In genomic region chr3:123159139-123159824, GRCm38 (mm10) we compare ENCODE assay signal across 8 mouse cellular contexts.
DNase-seq lines count a peak whose midpoint lies in the region; ATAC-seq and TF ChIP-seq lines count a peak whose summit lies in the region.

No protein-coding gene starts in this region.

- ATAC-seq in liver, embryonic 14.5 days (ENCODE audit: insufficient read depth): no peak
- peak; percentile 62; the same call in 1 of the 2 replicates for ATAC-seq in neural tube, embryonic 15.5 days (ENCODE audit: low FRiP score)

- DNase-seq in adrenal gland, adult 18-20 months (ENCODE audit: low spot score in 2 of 2): peak; percentile 33 to 48
- DNase-seq in embryonic facial prominence, embryonic 10.5 days (ENCODE audit: low spot score): peak; percentile 44
- peak; percentile 67 to 75 for DNase-seq in heart, adult 9 months (ENCODE audit: low spot score in 2 of 2)
- DNase-seq in kidney, adult 9 months: peak; percentile 71
- no peak for DNase-seq in liver, embryonic 14.5 days (ENCODE audit: low read depth in 3 of 3, low spot score in 3 of 3)
- DNase-seq in urinary bladder, adult 2 months (ENCODE audit: low spot score): no peak

- no peak for TF ChIP-seq EP300 in liver, embryonic 14.5 days (IDR thresholded peaks at IDR 0.05; ENCODE audit: low read depth)

- peaks cover 6% of the 10 kb centered on the region; the same call in 1 of the 2 replicates for H3K27me3 ChIP-seq in E14TG2a.4 (ENCODE audit: insufficient read depth, low read length)
- H3K27me3 ChIP-seq in embryonic facial prominence, embryonic 10.5 days (replicated peaks; ENCODE audit: low read depth, poor library complexity, severe bottlenecking): no peaks in the 10 kb centered on the region
- no peaks in the 10 kb centered on the region for H3K27me3 ChIP-seq in liver, embryonic 14.5 days (ENCODE audit: control insufficient read depth, insufficient read depth, low read length)
- no peaks in the 10 kb centered on the region for H3K27me3 ChIP-seq in neural tube, embryonic 15.5 days (replicated peaks)

- no peak overlapping the region for H3K27ac ChIP-seq in embryonic facial prominence, embryonic 10.5 days (replicated peaks)
- no peak overlapping the region for H3K27ac ChIP-seq in liver, embryonic 14.5 days
- no peak overlapping the region for H3K27ac ChIP-seq in neural tube, embryonic 15.5 days (replicated peaks)

- peaks cover 8% of the 10 kb centered on the region for H3K4me1 ChIP-seq in E14TG2a.4 (replicated peaks; ENCODE audit: low read depth, low read length)
- H3K4me1 ChIP-seq in embryonic facial prominence, embryonic 10.5 days: peaks cover 34% of the 10 kb centered on the region
- peaks cover 0 to 3% of the 10 kb centered on the region in 2 experiments; a peak in 1 of 4 replicates for H3K4me1 ChIP-seq in liver, embryonic 14.5 days (replicated peaks; ENCODE audit: control insufficient read depth in 2 of 2, insufficient read depth in 2 of 2, low read length in 1 of 2)
- H3K4me1 ChIP-seq in neural tube, embryonic 15.5 days: peaks cover 15% of the 10 kb centered on the region

- H3K9ac ChIP-seq in liver, embryonic 14.5 days (replicated peaks): no peak overlapping the region
- no peak overlapping the region for H3K9ac ChIP-seq in neural tube, embryonic 15.5 days (replicated peaks)

- 29% methylated on average over 9 of the region's 9 CpGs for WGBS in embryonic facial prominence, embryonic 10.5 days
- 26% methylated on average over 9 of the region's 9 CpGs for WGBS in liver, embryonic 14.5 days (ENCODE audit: insufficient replicate concordance)
- WGBS in neural tube, embryonic 15.5 days: 31% methylated on average over 9 of the region's 9 CpGs

- H3K4me3 ChIP-seq in E14TG2a.4 (replicated peaks; ENCODE audit: low read length): no peak overlapping the region
- no peak overlapping the region for H3K4me3 ChIP-seq in embryonic facial prominence, embryonic 10.5 days
- no peak overlapping the region for H3K4me3 ChIP-seq in liver, embryonic 14.5 days (ENCODE audit: insufficient read depth in 1 of 2, low read depth in 2 of 2, low read length in 2 of 2)
- no peak overlapping the region for H3K4me3 ChIP-seq in neural tube, embryonic 15.5 days (replicated peaks)

- TF ChIP-seq CTCF in E14TG2a.4 (conservative IDR thresholded peaks at IDR 0.05; ENCODE audit: low read length): peak; percentile 55
- TF ChIP-seq CTCF in liver, embryonic 14.5 days (IDR thresholded peaks at IDR 0.05; ENCODE audit: low read depth): peak; percentile 64

- H3K9me3 ChIP-seq in E14TG2a.4 (ENCODE audit: low read length): no peaks in the 10 kb centered on the region
- no peaks in the 10 kb centered on the region for H3K9me3 ChIP-seq in embryonic facial prominence, embryonic 10.5 days
- H3K9me3 ChIP-seq in liver, embryonic 14.5 days (ENCODE audit: control insufficient read depth, low read length): no peaks in the 10 kb centered on the region
- no peaks in the 10 kb centered on the region for H3K9me3 ChIP-seq in neural tube, embryonic 15.5 days (replicated peaks)

- no peaks in the 10 kb centered on the region for H3K36me3 ChIP-seq in E14TG2a.4 (ENCODE audit: insufficient read depth, low read length)
- H3K36me3 ChIP-seq in embryonic facial prominence, embryonic 10.5 days (replicated peaks): no peaks in the 10 kb centered on the region
- no peaks in the 10 kb centered on the region for H3K36me3 ChIP-seq in liver, embryonic 14.5 days (replicated peaks; ENCODE audit: control insufficient read depth, insufficient read depth, low read depth)
- H3K36me3 ChIP-seq in neural tube, embryonic 15.5 days: no peaks in the 10 kb centered on the region

- no peak overlapping the region for H3K4me2 ChIP-seq in liver, embryonic 14.5 days (ENCODE audit: low read depth)
- no peak overlapping the region for H3K4me2 ChIP-seq in neural tube, embryonic 15.5 days

Comparison
In these comparisons a context has a peak if more than half of its experiments do, and no peak if none do; other contexts are left out.
1. DNase-seq: peak in adrenal gland, adult 18-20 months (2 of 2), embryonic facial prominence, embryonic 10.5 days (single experiment), heart, adult 9 months (2 of 2) and kidney, adult 9 months (single experiment); none in liver, embryonic 14.5 days (0 of 3) and urinary bladder, adult 2 months (single experiment).